Mouse (Mus musculus) heart, embryonic 14.5 days (tissue): ENCODE results near the gene Macrod2. TPM values are rescaled to one million over a fixed set of nuclear protein-coding genes. Genes with fewer than 3 reads are reported as not detected.

Source experiments
- ATAC-seq: fragments of 200-750 bp; cut with Nextera tagmentation; 2 replicates; pipeline ENCODE4 v1.8.0; 2017; ENCODE audit warnings: low read depth, moderate TSS enrichment; ENCODE audit not compliant: insufficient number of reproducible peaks, insufficient read depth, low FRiP score
- H3K27ac ChIP-seq, 2 experiments: fragments of 200-500 bp in 1 of 2; fragments of 300-500 bp in 1 of 2; sonication (generic) in 1 of 2; replicated peaks in 1 of 2; 2 replicates each; pipeline ENCODE4 v1.5.1; 2012 to 2014; ENCODE audit warnings: low read depth in 2 of 2, low read length in 2 of 2, control low read depth in 1 of 2, mild to moderate bottlenecking in 1 of 2, mixed read lengths in 1 of 2; ENCODE audit not compliant: control insufficient read depth in 1 of 2, insufficient read depth in 1 of 2
- H3K27me3 ChIP-seq: fragments of 300-500 bp; sonication (generic); 2 replicates; pipeline ENCODE4 v1.6.1; 2014; ENCODE audit warnings: mild to moderate bottlenecking, low read length, control low read depth; ENCODE audit not compliant: control insufficient read depth, insufficient read depth
- H3K36me3 ChIP-seq: fragments of 300-500 bp; sonication (generic); 2 replicates; pipeline ENCODE4 v1.6.1; 2014; ENCODE audit warnings: mild to moderate bottlenecking, control low read depth, low read length, mixed read lengths; ENCODE audit not compliant: control insufficient read depth, insufficient read depth
- H3K4me1 ChIP-seq, 2 experiments: fragments of 200-500 bp in 1 of 2; fragments of 300-500 bp in 1 of 2; sonication (generic) in 1 of 2; 2 replicates each; pipeline ENCODE4 v1.6.1; 2012 to 2014; ENCODE audit warnings: low read length in 2 of 2, control low read depth in 1 of 2, mixed read lengths in 1 of 2; ENCODE audit not compliant: control insufficient read depth in 2 of 2, insufficient read depth in 2 of 2
- H3K4me2 ChIP-seq: fragments of 300-500 bp; sonication (generic); 2 replicates; pipeline ENCODE4 v1.6.1; 2014; ENCODE audit warnings: mild to moderate bottlenecking, low read length
- H3K4me3 ChIP-seq, 2 experiments: fragments of 200-500 bp in 1 of 2; fragments of 300-500 bp in 1 of 2; sonication (generic) in 1 of 2; 2 replicates each; pipeline ENCODE4 v1.5.1; 2012 to 2014; ENCODE audit warnings: low read length in 2 of 2, mild to moderate bottlenecking in 2 of 2, control low read depth in 1 of 2, low read depth in 1 of 2, moderate library complexity in 1 of 2; ENCODE audit not compliant: control insufficient read depth in 1 of 2, insufficient read depth in 1 of 2
- H3K9ac ChIP-seq: fragments of 300-500 bp; sonication (generic); 2 replicates; pipeline ENCODE4 v1.6.1; 2014; ENCODE audit warnings: mild to moderate bottlenecking, low read length
- H3K9me3 ChIP-seq: fragments of 300-500 bp; sonication (generic); 2 replicates; pipeline ENCODE4 v1.6.1; 2016; ENCODE audit warnings: low read length, control low read depth; ENCODE audit not compliant: control insufficient read depth
- WGBS: fragments of 180-500 bp; shearing (Covaris S2); extraction: QIAGEN DNeasy Blood & Tissue Kit; methylation state at CpG from one replicate; pipeline ENCODE4 v1.1.7; 2014; 5-methylcytosine and 5-hydroxymethylcytosine counted together
- polyA plus RNA-seq: library from polyadenylated mRNA; unstranded; fragments of >200 nt; fragmentation: Nextera tagmentation; extraction: Ambion mirVana; gene quantifications from 2 replicates; pipeline ENCODE4 v1.2.1, GENCODE M21; 2014

Gene Macrod2
- polyA plus RNA-seq, 1 experiment from 2014 or later: 21.3 TPM

GRCm38 (mm10) chr2:142334441-142335102, 1939.5 kb downstream of the Macrod2 start:
- Histone ChIP-seq H3K4me2 (peak overlapping the region; percentile 33), H3K27ac (no peak overlapping the region), H3K27me3 (no peaks in the 10 kb centered on the region), H3K4me3 (no peak overlapping the region), H3K9me3 (no peaks in the 10 kb centered on the region), H3K36me3 (no peaks in the 10 kb centered on the region), H3K9ac (no peak overlapping the region), H3K4me1 (peaks cover 0 to 2% of the 10 kb centered on the region in 2 experiments; a peak in 2 of 4 replicates)
- WGBS: 16% methylated on average over 7 of the region's 7 CpGs
- no peak for ATAC-seq

GRCm38 (mm10) chr2:142335103-142335999, 1940.2 kb downstream of the Macrod2 start:
- Histone ChIP-seq H3K27ac (no peak overlapping the region), H3K4me2 (no peak overlapping the region), H3K9ac (no peak overlapping the region), H3K4me3 (no peak overlapping the region), H3K4me1 (peaks cover 0 to 2% of the 10 kb centered on the region in 2 experiments; a peak in 2 of 4 replicates), H3K9me3 (no peaks in the 10 kb centered on the region), H3K36me3 (no peaks in the 10 kb centered on the region), H3K27me3 (no peaks in the 10 kb centered on the region)
- no peak for ATAC-seq
- 61% methylated on average over 10 of the region's 10 CpGs for WGBS

DNA sequence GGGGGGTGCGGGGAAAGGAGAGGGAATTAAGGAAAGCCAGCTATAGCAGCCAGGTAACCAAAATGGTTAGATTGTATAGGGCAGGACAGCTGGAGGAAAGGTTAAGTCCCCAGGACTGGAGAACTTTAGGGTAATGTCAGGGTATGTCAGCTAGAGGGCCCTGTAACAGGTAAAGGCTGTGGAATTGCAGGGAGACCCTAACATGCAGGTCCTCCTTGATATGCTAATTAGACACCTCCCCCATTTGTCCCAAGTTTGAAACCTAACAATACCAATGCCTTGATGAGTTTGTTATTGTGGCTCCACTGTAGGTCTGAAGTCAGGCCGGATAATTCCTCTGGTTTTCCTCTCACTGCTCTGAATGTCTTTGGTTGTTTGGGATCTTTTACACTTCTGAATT, 1948.9 kb downstream of the Macrod2 start:
- Histone ChIP-seq H3K4me1 (no peaks in the 10 kb centered on the region), H3K9ac (no peak overlapping the region), H3K36me3 (no peaks in the 10 kb centered on the region), H3K4me3 (no peak overlapping the region), H3K4me2 (no peak overlapping the region), H3K27me3 (no peaks in the 10 kb centered on the region), H3K9me3 (no peaks in the 10 kb centered on the region), H3K27ac (no peak overlapping the region)
- 55% methylated on average over 1 of the region's 2 CpGs for WGBS
- no peak for ATAC-seq

DNA sequence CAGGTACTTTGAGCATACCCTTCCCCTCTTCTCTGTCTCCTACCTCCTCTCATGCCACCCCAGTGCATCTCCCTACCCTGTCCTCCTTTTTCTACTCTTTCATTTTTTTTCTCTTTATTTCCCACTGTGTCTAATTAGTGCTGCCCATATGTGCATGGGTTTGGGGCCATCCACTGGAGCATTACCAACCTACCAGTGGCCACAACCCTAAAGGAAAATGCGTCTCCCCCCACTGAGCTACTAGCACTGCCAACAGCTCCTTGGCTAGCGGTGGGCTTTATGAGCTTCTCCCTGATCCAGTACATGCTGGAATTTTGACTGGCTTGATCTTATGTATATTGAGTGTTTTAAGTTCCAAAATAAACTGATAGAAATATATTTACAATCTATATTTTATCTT, 1949.6 kb downstream of the Macrod2 start:
- no peak overlapping the region for H3K9ac ChIP-seq
- 73% methylated on average over 2 of the region's 2 CpGs for whole genome bisulfite sequencing
- H3K4me3 ChIP-seq: no peak overlapping the region
- H3K4me1 ChIP-seq: no peaks in the 10 kb centered on the region
- H3K9me3 ChIP-seq: no peaks in the 10 kb centered on the region
- no peaks in the 10 kb centered on the region for H3K27me3 ChIP-seq
- H3K36me3 ChIP-seq: no peaks in the 10 kb centered on the region
- ATAC-seq: no peak
- H3K4me2 ChIP-seq: no peak overlapping the region
- H3K27ac ChIP-seq: no peak overlapping the region

DNA sequence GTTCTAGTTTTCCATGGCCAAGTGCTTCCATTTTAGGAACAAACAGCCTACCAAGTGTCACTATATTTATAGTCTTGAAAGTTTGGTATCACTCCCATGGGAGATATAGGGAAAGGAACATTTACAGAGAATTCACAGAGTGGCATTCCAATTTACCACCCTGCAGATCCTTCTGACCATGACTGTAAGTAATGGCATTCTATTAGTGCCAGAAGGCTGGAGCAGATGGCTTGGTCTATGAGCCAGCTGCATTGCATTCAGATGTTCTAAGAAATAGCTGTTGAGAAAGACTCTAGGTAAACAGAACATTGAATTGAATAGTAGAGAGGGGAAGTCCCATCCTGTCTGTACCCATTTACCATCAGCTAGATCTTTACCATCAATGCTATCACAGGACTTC, 1954.7 kb downstream of the Macrod2 start:
- ATAC-seq: no peak

DNA sequence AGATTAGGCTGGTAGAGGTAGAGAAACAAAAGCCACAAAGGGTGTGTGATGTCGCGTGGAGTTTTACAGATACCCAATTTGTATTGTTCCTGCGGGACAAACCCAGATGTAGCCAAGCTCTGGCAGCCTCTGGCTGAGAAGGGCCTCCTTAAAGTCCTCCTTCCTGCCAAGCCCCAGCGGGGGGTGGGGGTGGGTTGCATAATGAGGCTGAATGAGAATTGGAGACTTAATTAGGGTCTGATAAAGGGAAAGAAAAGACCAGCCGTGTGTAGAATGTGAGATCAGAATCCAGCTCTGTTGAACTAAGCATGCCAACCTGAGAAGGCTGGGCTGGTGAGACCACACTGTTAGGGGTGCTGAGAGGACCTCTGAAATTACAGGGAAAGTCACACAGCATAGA, 1967.8 kb downstream of the Macrod2 start:
- WGBS: 5% methylated on average over 5 of the region's 5 CpGs
- Histone ChIP-seq H3K27me3 (no peaks in the 10 kb centered on the region), H3K4me3 (no peak overlapping the region)

More for the DNA sequence above, 1954.7 kb downstream of the Macrod2 start:
- H3K27me3 ChIP-seq: no peaks in the 10 kb centered on the region
- H3K27ac ChIP-seq: no peak overlapping the region
- H3K4me3 ChIP-seq: no peak overlapping the region
- no peak overlapping the region for H3K4me2 ChIP-seq
- no peaks in the 10 kb centered on the region for H3K36me3 ChIP-seq
- no peak overlapping the region for H3K9ac ChIP-seq
- H3K4me1 ChIP-seq: no peaks in the 10 kb centered on the region
- H3K9me3 ChIP-seq: no peaks in the 10 kb centered on the region

DNA sequence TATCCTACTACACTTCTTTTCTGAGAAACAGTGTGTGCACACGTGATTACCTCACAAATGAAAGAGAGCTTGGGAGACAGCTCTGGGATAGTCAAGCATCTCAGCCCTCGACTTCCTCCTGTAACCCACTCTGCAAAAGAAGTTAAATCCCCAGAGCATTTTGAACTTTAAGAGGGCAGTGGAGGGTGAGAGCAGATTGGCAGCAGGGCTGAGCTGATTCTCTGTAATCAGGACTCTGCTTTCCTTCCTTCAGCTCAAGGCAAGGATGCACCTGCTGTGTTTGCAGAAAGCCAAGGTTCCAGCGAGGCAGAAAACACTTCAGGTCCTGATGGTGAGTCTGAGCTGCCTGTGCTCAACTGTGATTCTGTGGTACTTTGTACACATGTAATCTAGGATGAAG, 1978.9 kb downstream of the Macrod2 start:
- Histone ChIP-seq H3K27ac (no peak overlapping the region), H3K4me1 (no peaks in the 10 kb centered on the region), H3K9ac (no peak overlapping the region), H3K36me3 (no peaks in the 10 kb centered on the region), H3K9me3 (no peaks in the 10 kb centered on the region), H3K4me3 (no peak overlapping the region), H3K27me3 (no peaks in the 10 kb centered on the region), H3K4me2 (no peak overlapping the region)
- 13% methylated on average over 3 of the region's 3 CpGs for WGBS
- no peak for ATAC-seq

More for the DNA sequence above, 1967.8 kb downstream of the Macrod2 start:
- Histone ChIP-seq H3K9ac (no peak overlapping the region), H3K4me1 (no peaks in the 10 kb centered on the region), H3K9me3 (no peaks in the 10 kb centered on the region), H3K36me3 (no peaks in the 10 kb centered on the region), H3K27ac (no peak overlapping the region), H3K4me2 (no peak overlapping the region)
- no peak for ATAC-seq
